Mouse (Mus musculus): ENCODE measurements around the gene Syt11. TPM values are rescaled to one million over a fixed set of nuclear protein-coding genes. Genes with fewer than 3 reads are reported as not detected.
A peak's percentile ranks its signal among the peaks of the same experiment; 100 is the strongest.
"Not testable (repeated sequence)": the region's sequence is repeated elsewhere in the genome, so short reads cannot be mapped to it uniquely, and the experiment has no call there.

Syt11 gene
- polyA plus RNA-seq, 1 experiment from 2014 or later, result 61.9 TPM

DNA sequence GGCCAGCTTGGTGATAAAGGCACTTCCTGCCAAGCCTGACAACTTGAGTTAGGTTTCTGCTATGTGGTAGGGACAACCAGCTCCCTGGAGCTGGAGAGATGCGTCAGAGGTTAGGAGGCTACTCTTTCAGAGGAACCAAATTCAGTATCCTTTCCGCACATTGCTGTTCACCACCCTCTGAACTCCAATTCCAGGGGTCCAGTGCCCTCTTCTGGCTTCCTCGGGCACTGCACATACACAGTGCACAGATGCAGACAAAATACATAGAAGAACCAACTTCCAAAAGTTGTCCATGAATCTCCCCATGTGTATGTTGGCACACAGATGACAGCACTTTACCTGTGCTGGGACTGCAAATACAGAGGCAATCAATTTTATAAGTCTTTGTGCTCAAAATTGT is 36.3 kb downstream of the Syt11 start:
- peak; percentile 78 for TF ChIP-seq CTCF (IDR thresholded peaks at IDR 0.05)
- no peak for ATAC-seq
- ChIA-PET POLR2A (no interaction called here), CTCF (interaction anchor here (0.7 to 2.1 kb wide), 10 partner anchors 14 to 132 kb away, joined by 3 to 10 read pairs (median 4); partner anchors contain the start of genes Arhgef2 and Khdc4)
- DNase-seq (ENCODE audit: low read depth, low spot score), result no peak
- no peaks in the 10 kb centered on the region for H3K27me3 ChIP-seq
- in situ Hi-C loops (cut with MboI; ENCODE audit: low pct_unique_long_range_greater_than_20kb), result no loop called here

DNA sequence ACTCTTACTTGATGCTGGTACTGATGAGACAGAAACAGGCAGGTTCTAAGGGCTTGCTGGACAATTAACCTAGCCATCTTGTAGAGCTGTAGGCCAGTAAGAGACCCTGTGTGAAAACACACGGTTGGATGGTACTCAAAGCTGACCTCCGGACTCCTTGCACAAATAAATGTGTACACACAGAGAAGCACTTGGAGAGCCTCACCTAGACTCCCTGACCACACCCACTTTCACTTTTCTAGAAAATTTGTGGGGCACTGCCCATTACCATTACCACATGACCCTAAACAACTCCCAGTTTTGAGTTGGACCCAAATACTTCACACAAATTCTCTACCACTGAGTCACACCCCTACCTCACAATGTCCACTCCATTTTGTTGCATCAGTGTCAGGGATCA is 38.4 kb downstream of the Syt11 start:
- no peak for ATAC-seq
- no peak for DNase-seq (ENCODE audit: low read depth, low spot score)
- no peak for TF ChIP-seq CTCF (IDR thresholded peaks at IDR 0.05)
- ChIA-PET POLR2A (interaction anchor here (0.5 to 0.7 kb wide), 2 partner anchors 13 to 16 kb away, joined by 3 to 5 read pairs; no protein-coding TSS in a partner anchor), CTCF (no interaction called here)
- in situ Hi-C loops (cut with MboI; ENCODE audit: low pct_unique_long_range_greater_than_20kb), result no loop called here
- no peaks in the 10 kb centered on the region for H3K27me3 ChIP-seq

DNA sequence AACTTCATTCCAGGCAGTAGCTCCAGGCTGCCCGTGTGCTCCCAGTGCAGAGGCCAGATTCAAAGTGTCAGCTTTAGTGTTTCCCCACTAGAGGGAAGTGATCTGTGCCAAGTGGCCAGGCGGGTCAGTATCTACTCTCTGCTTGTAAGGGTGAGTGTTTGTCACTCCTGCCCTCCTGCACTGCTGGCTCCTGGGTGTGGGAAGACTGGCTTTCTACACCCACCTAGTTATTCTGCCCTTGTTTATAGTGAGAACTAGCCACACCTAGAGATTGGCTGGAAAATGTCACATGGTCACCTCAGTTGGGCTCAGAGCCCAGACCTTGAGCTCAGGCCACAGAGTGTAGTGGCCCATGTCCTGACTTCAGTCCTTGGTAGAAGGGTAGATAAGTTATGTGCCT is 55.9 kb downstream of the Syt11 start:
- ChIA-PET POLR2A (interaction anchor here (0.6 to 1.6 kb wide), 3 partner anchors 17 to 35 kb away, joined by 3 to 5 read pairs (median 3); partner anchors contain the start of gene Khdc4), CTCF (interaction anchor here (0.9 to 9.9 kb wide), 5 partner anchors 18 to 42 kb away, joined by 3 to 92 read pairs (median 5); no protein-coding TSS in a partner anchor)
- DNase-seq (ENCODE audit: low read depth, low spot score) (peak; percentile 86), ATAC-seq (peak; percentile 85)
- in situ Hi-C loops (cut with MboI; ENCODE audit: low pct_unique_long_range_greater_than_20kb), result no loop called here
- TF ChIP-seq CTCF (IDR thresholded peaks at IDR 0.05), result no peak
- H3K27me3 ChIP-seq, result no peaks in the 10 kb centered on the region

DNA sequence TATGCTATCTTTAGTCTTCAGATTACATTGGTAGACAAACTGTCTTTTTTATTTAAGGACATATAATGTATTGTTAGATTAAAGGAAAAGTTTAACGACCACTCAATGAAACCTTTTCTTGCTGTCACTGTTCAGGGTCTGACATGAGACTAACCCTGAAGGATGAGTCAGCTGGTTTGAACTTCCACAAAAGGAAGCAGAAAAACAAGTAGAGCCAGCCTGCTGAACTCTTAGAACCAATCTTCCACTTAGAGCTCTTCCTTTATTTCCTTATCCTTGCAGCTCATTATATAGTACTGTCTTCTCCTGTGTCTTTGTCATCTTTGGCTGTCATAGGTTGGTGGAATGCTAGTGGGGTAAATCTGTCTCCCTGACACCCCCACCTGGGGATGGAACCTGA is 57.1 kb downstream of the Syt11 start:
- ChIA-PET CTCF (interaction anchor here (1.0 to 9.9 kb wide), 8 partner anchors 10 to 110 kb away, joined by 3 to 92 read pairs (median 4); no protein-coding TSS in a partner anchor), POLR2A (interaction anchor here (1.0 to 1.8 kb wide), 3 partner anchors 9 to 32 kb away, joined by 3 to 4 read pairs (median 3); partner anchors contain the start of gene Khdc4)
- TF ChIP-seq CTCF (IDR thresholded peaks at IDR 0.05), result no peak
- no peak for ATAC-seq
- no peak for DNase-seq (ENCODE audit: low read depth, low spot score)
- no peaks in the 10 kb centered on the region for H3K27me3 ChIP-seq
- in situ Hi-C loops (cut with MboI; ENCODE audit: low pct_unique_long_range_greater_than_20kb), result no loop called here

DNA sequence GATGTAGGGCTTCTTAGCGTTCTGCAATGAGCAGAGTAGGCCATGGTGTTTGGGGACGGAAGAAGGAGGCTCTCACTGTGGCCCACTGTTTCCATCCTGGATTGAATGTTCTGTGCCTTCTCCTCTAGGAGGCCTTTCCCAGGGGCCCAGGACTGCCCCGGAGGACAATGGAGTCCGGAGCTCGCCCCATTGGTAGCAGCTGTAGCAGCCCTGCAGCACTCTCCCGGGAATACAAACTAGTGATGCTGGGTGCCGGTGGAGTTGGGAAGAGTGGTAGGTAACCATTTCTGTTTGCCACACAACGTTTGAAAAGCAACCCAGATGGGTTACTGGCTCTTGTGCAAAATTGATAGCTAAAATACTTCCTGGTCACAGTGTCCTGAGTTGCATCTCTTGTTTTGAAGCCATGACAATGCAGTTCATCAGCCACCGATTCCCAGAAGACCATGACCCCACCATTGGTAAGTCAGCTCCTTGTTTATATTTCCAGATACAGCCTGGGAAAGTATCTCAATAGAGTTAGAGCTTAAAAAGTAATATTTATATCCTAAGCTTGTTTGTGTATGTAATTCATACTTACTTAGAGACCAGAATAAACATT is 57.7 kb downstream of the Syt11 start:
- CTCF ChIA-PET, result interaction anchor here (1.0 to 9.9 kb wide), 8 partner anchors 9 to 109 kb away, joined by 3 to 92 read pairs (median 4); no protein-coding TSS in a partner anchor
- no peak for TF ChIP-seq CTCF (IDR thresholded peaks at IDR 0.05)
- ATAC-seq (no peak), DNase-seq (ENCODE audit: low read depth, low spot score) (no peak)
- POLR2A ChIA-PET, result interaction anchor here (1.0 to 1.8 kb wide), 3 partner anchors 9 to 31 kb away, joined by 3 to 4 read pairs (median 3); partner anchors contain the start of gene Khdc4
- no peaks in the 10 kb centered on the region for H3K27me3 ChIP-seq
- in situ Hi-C loops (cut with MboI; ENCODE audit: low pct_unique_long_range_greater_than_20kb), result no loop called here

DNA sequence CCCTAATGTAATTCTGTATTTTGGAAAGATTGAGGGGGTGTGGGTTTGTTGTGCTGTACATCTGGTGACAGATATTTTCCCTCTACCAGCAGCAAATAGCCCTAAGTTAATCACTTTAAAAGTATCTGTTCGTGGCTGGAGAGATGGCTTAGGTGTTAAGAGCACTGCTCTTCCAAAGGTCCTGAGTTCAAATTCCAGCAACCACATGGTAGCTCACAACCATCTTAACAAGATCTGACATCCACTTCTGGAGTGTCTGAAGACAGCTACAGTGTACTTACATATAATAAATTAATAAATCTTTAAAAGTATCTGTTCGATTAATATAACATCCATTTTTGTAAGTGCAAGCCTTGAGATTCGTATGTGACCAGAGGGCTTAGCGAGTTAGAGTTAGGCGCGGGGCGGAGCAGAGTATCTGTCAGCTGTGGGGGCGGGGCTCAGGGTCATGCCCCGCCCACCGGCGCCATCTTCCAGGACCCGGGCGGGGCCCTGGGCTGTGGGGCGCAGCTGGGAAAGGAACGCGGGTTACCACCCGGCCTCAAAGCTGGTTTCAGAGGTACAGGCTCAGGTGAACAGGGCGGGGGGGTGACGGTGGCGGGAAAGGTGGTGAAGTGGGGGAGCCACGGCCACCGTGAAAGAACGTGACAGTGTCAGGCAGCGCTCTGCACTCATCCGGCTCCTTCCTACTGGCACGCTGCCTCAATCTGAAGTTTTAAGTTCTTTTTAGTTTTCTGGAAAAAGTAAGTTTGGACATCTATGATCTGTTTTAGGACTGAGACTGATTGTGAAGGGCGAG is 58.4 kb downstream of the Syt11 start, which contains the start of gene Rit1:
TSS of gene Rit1 (plus strand) at position 440 of the 799 bp plus-strand sequence.
- no peak for TF ChIP-seq CTCF (IDR thresholded peaks at IDR 0.05)
- CTCF ChIA-PET, result interaction anchor here (1.1 to 9.9 kb wide), 4 partner anchors 16 to 40 kb away, joined by 3 to 92 read pairs (median 4); no protein-coding TSS in a partner anchor
- no peaks in the 10 kb centered on the region for H3K27me3 ChIP-seq
- ATAC-seq (peak; percentile 78), DNase-seq (ENCODE audit: low read depth, low spot score) (no peak)
- in situ Hi-C loops (cut with MboI; ENCODE audit: low pct_unique_long_range_greater_than_20kb), result no loop called here
- POLR2A ChIA-PET, result interaction anchor here (0.6 to 1.8 kb wide), 5 partner anchors 10 to 202 kb away, joined by 3 to 6 read pairs (median 3); no protein-coding TSS in a partner anchor

DNA sequence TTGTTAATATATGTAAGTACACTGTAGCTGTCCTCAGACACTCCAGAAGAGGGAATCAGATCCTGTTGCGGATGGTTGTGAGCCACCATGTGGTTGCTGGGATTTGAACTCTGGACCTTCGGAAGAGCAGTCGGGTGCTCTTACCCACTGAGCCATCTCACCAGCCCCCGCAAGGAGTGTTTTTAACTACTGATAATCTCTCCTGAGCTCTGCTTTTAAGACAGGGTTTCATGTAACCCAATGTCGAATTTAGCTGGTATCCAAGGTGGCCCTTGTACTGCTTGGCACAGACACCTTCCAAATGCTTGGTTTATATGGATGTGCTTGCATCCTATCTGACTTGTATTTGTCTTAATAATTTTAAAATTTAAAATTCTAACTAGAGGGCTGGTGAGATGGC is 59.2 kb downstream of the Syt11 start:
- DNase-seq (ENCODE audit: low read depth, low spot score); ATAC-seq; in situ Hi-C loops (cut with MboI; ENCODE audit: low pct_unique_long_range_greater_than_20kb); H3K27me3 ChIP-seq: not testable (repeated sequence)
- ChIA-PET POLR2A (interaction anchor here (0.9 kb wide), 1 partner anchor 22 kb away, joined by 3 read pairs; no protein-coding TSS in a partner anchor), CTCF (interaction anchor here (9.9 kb wide), 1 partner anchor 15 kb away, joined by 92 read pairs; no protein-coding TSS in a partner anchor)

DNA sequence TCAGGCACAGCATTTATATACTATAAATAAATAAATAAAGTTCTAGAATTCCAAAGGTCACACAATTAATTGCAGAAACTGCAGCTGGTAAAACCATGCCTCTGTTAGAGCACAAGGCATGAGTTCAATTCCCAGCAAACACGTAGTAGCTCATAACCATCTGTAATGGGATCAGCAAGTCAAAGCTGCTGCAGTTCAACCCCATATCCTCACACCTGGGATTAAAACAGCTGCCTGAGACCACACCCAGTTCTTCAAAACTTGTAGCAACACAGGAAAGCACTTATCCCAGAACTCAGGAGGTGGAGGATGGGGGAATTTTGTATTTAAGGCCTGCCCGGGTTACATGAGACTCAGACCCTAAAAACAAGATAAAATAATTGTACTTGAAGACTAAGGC is 60.2 kb downstream of the Syt11 start:
- ChIA-PET CTCF (interaction anchor here (0.8 to 9.9 kb wide), 5 partner anchors 10 to 160 kb away, joined by 3 to 92 read pairs (median 3); no protein-coding TSS in a partner anchor), POLR2A (interaction anchor here (0.6 kb wide), 1 partner anchor 9 kb away, joined by 3 read pairs; no protein-coding TSS in a partner anchor)
- in situ Hi-C loops (cut with MboI; ENCODE audit: low pct_unique_long_range_greater_than_20kb), result no loop called here
- ATAC-seq (no peak), DNase-seq (ENCODE audit: low read depth, low spot score) (no peak)
- TF ChIP-seq CTCF (IDR thresholded peaks at IDR 0.05), result no peak
- no peaks in the 10 kb centered on the region for H3K27me3 ChIP-seq

DNA sequence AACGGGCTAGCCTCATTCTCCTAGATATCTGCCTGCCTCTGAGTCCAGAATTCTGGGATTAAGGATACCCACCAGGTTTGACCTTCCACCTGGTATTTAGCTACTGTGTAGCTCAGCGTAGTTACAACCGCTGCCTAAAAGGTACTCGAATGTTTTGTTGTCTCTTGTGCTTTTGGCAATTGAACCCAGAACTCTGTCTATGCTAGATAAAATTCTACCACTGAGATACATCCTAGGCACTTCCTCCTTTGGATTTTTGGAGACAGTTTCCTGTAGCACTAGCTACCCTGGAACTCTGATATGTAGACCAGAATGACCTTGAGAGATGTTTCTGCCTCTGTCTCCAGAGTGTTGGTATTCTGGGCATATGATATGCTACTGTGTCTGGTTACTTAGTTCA is 61.3 kb downstream of the Syt11 start:
- in situ Hi-C loops (cut with MboI; ENCODE audit: low pct_unique_long_range_greater_than_20kb), result no loop called here

DNA sequence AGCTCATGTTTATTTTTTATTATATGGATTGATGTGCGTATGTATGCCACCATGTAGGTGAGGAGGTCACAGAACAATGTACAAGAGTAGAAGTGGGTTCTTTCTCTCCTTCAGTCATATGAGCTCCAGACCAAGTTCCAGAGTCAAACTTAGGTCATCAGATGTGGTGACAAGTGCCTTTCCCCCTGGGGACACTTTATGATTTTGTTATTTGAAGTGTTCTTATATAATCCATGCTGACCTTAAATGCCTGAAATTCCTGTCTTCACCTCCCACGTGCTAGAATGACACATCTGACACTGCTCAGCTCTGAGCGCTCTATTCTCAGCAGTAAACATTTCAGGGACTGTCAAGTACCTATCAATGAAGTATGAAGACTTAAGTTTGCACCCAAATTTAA is 73.7 kb downstream of the Syt11 start:
- ATAC-seq (no peak), DNase-seq (ENCODE audit: low read depth, low spot score) (no peak)
- ChIA-PET CTCF (interaction anchor here (1.0 to 9.0 kb wide), 4 partner anchors 12 to 43 kb away, joined by 3 to 92 read pairs (median 3); partner anchors contain the start of gene Rit1), POLR2A (interaction anchor here (0.6 to 0.8 kb wide), 2 partner anchors 18 to 26 kb away, joined by 3 to 5 read pairs; no protein-coding TSS in a partner anchor)
- no peak for TF ChIP-seq CTCF (IDR thresholded peaks at IDR 0.05)
- H3K27me3 ChIP-seq, result no peaks in the 10 kb centered on the region
- in situ Hi-C loops (cut with MboI; ENCODE audit: low pct_unique_long_range_greater_than_20kb), result no loop called here

More for the DNA sequence above, 61.3 kb downstream of the Syt11 start:
- no peak for DNase-seq (ENCODE audit: low read depth, low spot score)
- H3K27me3 ChIP-seq, result no peaks in the 10 kb centered on the region
- ChIA-PET CTCF (interaction anchor here (0.7 to 9.9 kb wide), 5 partner anchors 13 to 159 kb away, joined by 3 to 92 read pairs (median 4); no protein-coding TSS in a partner anchor), POLR2A (interaction anchor here (0.6 to 1.1 kb wide), 2 partner anchors 8 to 11 kb away, joined by 3 read pairs; no protein-coding TSS in a partner anchor)
- no peak for TF ChIP-seq CTCF (IDR thresholded peaks at IDR 0.05)
- ATAC-seq, result no peak

All from Patski (cell line).